Mouse (Mus musculus) CH12.LX (cell line): ENCODE measurements around the gene Tmem231. TPM values are rescaled to one million over a fixed set of nuclear protein-coding genes. Genes with fewer than 3 reads are reported as not detected.

Experiments used
- DNase-seq: peaks from one replicate; pipeline ENCODE4 v3.0.0-alpha.2; 2013; ENCODE audit errors: extremely low read depth
- H3K27ac ChIP-seq: 2 replicates; pipeline ENCODE4 v1.5.1; 2012; ENCODE audit warnings: low read depth, mild to moderate bottlenecking, control low read depth, moderate library complexity; ENCODE audit not compliant: insufficient read depth
- H3K27me3 ChIP-seq: replicated peaks from 2 replicates; pipeline ENCODE3; 2012; ENCODE audit warnings: inconsistent platforms
- H3K36me3 ChIP-seq, 2 experiments: replicated peaks in 1 of 2; 2 replicates each; pipeline versions ENCODE3 to v1.6.1; 2012; ENCODE audit warnings: inconsistent platforms in 1 of 2, low read length in 1 of 2, mild to moderate bottlenecking in 1 of 2, mixed read lengths in 1 of 2, moderate library complexity in 1 of 2; ENCODE audit not compliant: control insufficient read depth in 1 of 2, insufficient read depth in 1 of 2
- H3K4me1 ChIP-seq, 2 experiments: 2 replicates each; pipeline ENCODE4 v1.6.1; 2012; ENCODE audit warnings: inconsistent platforms in 1 of 2, moderate library complexity in 1 of 2; ENCODE audit not compliant: insufficient read depth in 2 of 2, control insufficient read depth in 1 of 2
- H3K4me2 ChIP-seq: 2 replicates; pipeline ENCODE4 v1.6.1; 2012; ENCODE audit warnings: low read depth, mild to moderate bottlenecking, control low read depth; ENCODE audit not compliant: poor library complexity, insufficient read depth, severe bottlenecking
- H3K4me3 ChIP-seq, 3 experiments: fragments of 150-350 bp in 1 of 3; sonication (generic) in 1 of 3; replicated peaks in 1 of 3; 2 replicates each; pipeline versions ENCODE3 to v1.5.1; 2011 to 2012; ENCODE audit warnings: low read depth in 2 of 3, low read length in 2 of 3, mild to moderate bottlenecking in 2 of 3, moderate library complexity in 2 of 3, control low read depth in 1 of 3, improper control_type of control experiment in 1 of 3, inconsistent platforms in 1 of 3, mixed read lengths in 1 of 3; ENCODE audit not compliant: poor library complexity in 1 of 3
- H3K79me2 ChIP-seq: replicated peaks from 2 replicates; pipeline ENCODE4 v1.6.1; 2012; ENCODE audit warnings: mild to moderate bottlenecking, moderate library complexity; ENCODE audit not compliant: control insufficient read depth, poor library complexity, insufficient read depth, severe bottlenecking; ENCODE audit errors: extremely low read depth
- H3K9ac ChIP-seq: 2 replicates; pipeline ENCODE4 v1.6.1; 2012; ENCODE audit warnings: low read depth, mild to moderate bottlenecking, control low read depth, moderate library complexity; ENCODE audit not compliant: insufficient read depth
- H3K9me3 ChIP-seq: replicated peaks from 2 replicates; pipeline ENCODE3; 2012; ENCODE audit warnings: low read length, inconsistent platforms, mixed read lengths
- BHLHE40 ChIP-seq: IDR thresholded peaks from 2 replicates; pipeline ENCODE4 v1.6.1; 2011; ENCODE audit warnings: mild to moderate bottlenecking, low read depth, low read length, improper control_type of control experiment
- CHD1 ChIP-seq: IDR thresholded peaks from 2 replicates; pipeline ENCODE4 v1.6.1; 2012; ENCODE audit warnings: low read depth, low read length, improper control_type of control experiment, inconsistent platforms
- E2F4 ChIP-seq: IDR thresholded peaks from 2 replicates; pipeline ENCODE4 v1.6.1; 2011; ENCODE audit warnings: low read depth, low read length, improper control_type of control experiment; ENCODE audit not compliant: insufficient replicate concordance
- ETS1 ChIP-seq: conservative IDR thresholded peaks from 2 replicates; pipeline ENCODE4 v1.6.1; 2012; ENCODE audit warnings: low read depth, mild to moderate bottlenecking, inconsistent platforms, low read length, improper control_type of control experiment, moderate library complexity
- GABPA ChIP-seq: IDR thresholded peaks from 2 replicates; pipeline ENCODE4 v1.6.1; 2012; ENCODE audit warnings: low read depth, low read length, improper control_type of control experiment, inconsistent platforms; ENCODE audit not compliant: insufficient replicate concordance
- HCFC1 ChIP-seq: IDR thresholded peaks from 2 replicates; pipeline ENCODE4 v1.6.1; 2012; ENCODE audit warnings: low read depth, mild to moderate bottlenecking, inconsistent platforms, low read length, improper control_type of control experiment
- MEF2A ChIP-seq: IDR thresholded peaks from 2 replicates; pipeline ENCODE4 v1.6.1; 2014; ENCODE audit warnings: low read depth, mild to moderate bottlenecking, inconsistent platforms, low read length, improper control_type of control experiment, borderline replicate concordance
- NRF1 ChIP-seq: IDR thresholded peaks from 2 replicates; pipeline ENCODE4 v1.6.1; 2014; ENCODE audit warnings: low read depth, mild to moderate bottlenecking, inconsistent platforms, low read length, improper control_type of control experiment, moderate library complexity
- POLR2A ChIP-seq: IDR thresholded peaks from 2 replicates; pipeline ENCODE4 v1.6.1; 2011; ENCODE audit warnings: low read depth, mild to moderate bottlenecking, improper control_type of control experiment, low read length
- POLR2AphosphoS2 ChIP-seq: IDR thresholded peaks from 2 replicates; pipeline ENCODE4 v1.6.1; 2011; ENCODE audit warnings: low read depth, low read length, improper control_type of control experiment
- RCOR1 ChIP-seq: conservative IDR thresholded peaks from 2 replicates; pipeline ENCODE4 v1.6.1; 2012; ENCODE audit warnings: low read depth, mild to moderate bottlenecking, inconsistent platforms, low read length, improper control_type of control experiment
- SIN3A ChIP-seq: IDR thresholded peaks from 2 replicates; pipeline ENCODE4 v1.6.1; 2012; ENCODE audit warnings: low read length, improper control_type of control experiment, inconsistent platforms
- TBP ChIP-seq: conservative IDR thresholded peaks from 2 replicates; pipeline ENCODE4 v1.6.1; 2011; ENCODE audit warnings: low read depth, low read length, improper control_type of control experiment
- ZKSCAN1 ChIP-seq: IDR thresholded peaks from 2 replicates; pipeline ENCODE4 v1.6.1; 2012; ENCODE audit warnings: low read depth, inconsistent platforms, low read length, improper control_type of control experiment, borderline replicate concordance
- dilution Hi-C: fragments of 300-500 bp; cut with MboI; formaldehyde crosslinking; loops from 2 replicates; pipeline ENCODE4 v1.14.3; 2020; ENCODE audit warnings: low sequenced_read_pairs; ENCODE audit not compliant: extremely low pct_unique_long_range_greater_than_20kb, extremely low pct_ligation_motif_present
- in situ Hi-C: fragments of 300-500 bp; cut with MboI; formaldehyde crosslinking; loops from 3 replicates; pipeline ENCODE4 v1.14.3; 2019; ENCODE audit warnings: low sequenced_read_pairs, low pct_ligation_motif_present, low pct_unique_long_range_greater_than_20kb, mixed read lengths
- polyA plus RNA-seq: library from polyadenylated mRNA; unstranded; fragments of >175 nt; gene quantifications from 2 replicates; pipeline ENCODE4 v1.2.1, GENCODE M21; 2012; ENCODE audit warnings: low read depth; ENCODE audit not compliant: insufficient read length
- total RNA-seq, 2 experiments: library from RNA; depleted of rRNA; stranded (reverse); fragments of 300-350 nt in 1 of 2; fragments of >200 nt in 1 of 2; gene quantifications; 2 replicates each; pipeline ENCODE4 v1.2.3; 2012 to 2014

Gene Tmem231
- total and polyA plus RNA-seq, 3 experiments = 3.5 to 4.3 (median 3.6) TPM

DNA sequence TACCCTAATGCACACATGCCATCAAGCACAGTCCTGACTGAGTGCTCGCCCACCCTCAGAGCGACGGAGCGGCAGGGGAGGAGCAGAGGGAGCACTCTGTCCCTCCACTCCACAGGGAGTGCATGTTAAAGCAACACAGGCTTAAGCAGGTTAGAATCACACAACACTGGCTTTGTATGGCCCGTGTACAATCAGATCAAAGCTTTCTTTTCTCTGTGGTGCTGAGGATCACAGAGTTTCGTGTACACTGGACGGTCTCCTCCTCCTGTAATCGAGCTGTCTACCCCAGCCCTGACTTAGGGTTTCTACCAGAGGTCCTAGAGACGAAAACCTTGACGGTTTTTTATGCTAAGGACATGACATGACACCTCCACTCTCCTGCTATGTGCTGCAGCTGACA, 34.9 kb upstream of the Tmem231 start:
- H3K9ac ChIP-seq = no peak overlapping the region
- H3K4me2 ChIP-seq = no peak overlapping the region
- H3K36me3 ChIP-seq = peaks cover 27 to 68% of the 10 kb centered on the region in 2 experiments
- peaks cover 5% of the 10 kb centered on the region for H3K9me3 ChIP-seq
- H3K4me3 ChIP-seq = no peak overlapping the region
- dilution Hi-C loops (no loop called here), in situ Hi-C loops (no loop called here)
- H3K27me3 ChIP-seq = no peaks in the 10 kb centered on the region
- DNase-seq = no peak
- TF ChIP-seq RCOR1 = no peak
- no peak for TF ChIP-seq ZKSCAN1
- H3K4me1 ChIP-seq = peaks cover 3 to 18% of the 10 kb centered on the region in 2 experiments; a peak in 2 of 4 replicates
- H3K79me2 ChIP-seq = no peaks in the 10 kb centered on the region
- no peak overlapping the region for H3K27ac ChIP-seq

DNA sequence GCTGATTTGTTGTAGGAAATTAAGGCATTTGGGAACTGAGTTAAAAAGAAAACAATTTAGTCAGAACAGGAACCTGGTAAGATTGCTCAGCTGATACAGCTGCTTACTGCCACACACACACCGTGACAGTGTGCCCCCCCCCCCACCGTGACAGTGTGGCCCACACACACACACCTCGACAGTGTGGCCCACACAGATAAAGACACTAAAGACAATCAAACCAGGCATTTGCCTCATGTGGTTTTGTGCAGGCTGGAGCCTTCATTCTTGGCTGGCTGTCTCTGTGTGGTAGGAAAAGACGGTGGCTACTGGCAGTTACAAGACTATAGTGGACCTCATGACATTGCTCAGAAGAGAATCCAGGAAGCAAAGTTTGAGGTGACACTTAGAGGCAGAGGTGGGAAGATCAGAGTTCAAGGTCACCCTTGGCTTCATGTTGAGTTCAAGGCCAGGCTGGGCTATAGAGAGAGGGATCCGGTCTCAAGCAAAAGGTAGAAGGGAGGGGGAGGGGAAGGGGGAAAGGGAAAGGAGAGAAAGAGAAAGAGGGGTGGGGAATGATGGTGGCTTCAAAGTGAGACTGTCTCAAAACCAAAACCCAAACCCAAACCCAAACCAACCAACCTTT, 33.7 kb upstream of the Tmem231 start:
- no peak overlapping the region for H3K9ac ChIP-seq
- H3K36me3 ChIP-seq = peaks cover 20 to 70% of the 10 kb centered on the region in 2 experiments
- no peak for DNase-seq
- dilution Hi-C loops = no loop called here
- peaks cover 3 to 15% of the 10 kb centered on the region in 2 experiments; a peak in 2 of 4 replicates for H3K4me1 ChIP-seq
- in situ Hi-C loops = no loop called here
- H3K79me2 ChIP-seq = no peaks in the 10 kb centered on the region
- H3K27ac ChIP-seq = no peak overlapping the region
- no peak overlapping the region for H3K4me3 ChIP-seq
- 0 out of 2 replicates have a peak, but pooled peaks have one; percentile 1 for TF ChIP-seq POLR2AphosphoS2
- no peak for TF ChIP-seq E2F4
- TF ChIP-seq, all 38 proteins: peak for 1
- Histone ChIP-seq H3K4me2 (no peak overlapping the region), H3K27me3 (no peaks in the 10 kb centered on the region), H3K9me3 (no peaks in the 10 kb centered on the region)

DNA sequence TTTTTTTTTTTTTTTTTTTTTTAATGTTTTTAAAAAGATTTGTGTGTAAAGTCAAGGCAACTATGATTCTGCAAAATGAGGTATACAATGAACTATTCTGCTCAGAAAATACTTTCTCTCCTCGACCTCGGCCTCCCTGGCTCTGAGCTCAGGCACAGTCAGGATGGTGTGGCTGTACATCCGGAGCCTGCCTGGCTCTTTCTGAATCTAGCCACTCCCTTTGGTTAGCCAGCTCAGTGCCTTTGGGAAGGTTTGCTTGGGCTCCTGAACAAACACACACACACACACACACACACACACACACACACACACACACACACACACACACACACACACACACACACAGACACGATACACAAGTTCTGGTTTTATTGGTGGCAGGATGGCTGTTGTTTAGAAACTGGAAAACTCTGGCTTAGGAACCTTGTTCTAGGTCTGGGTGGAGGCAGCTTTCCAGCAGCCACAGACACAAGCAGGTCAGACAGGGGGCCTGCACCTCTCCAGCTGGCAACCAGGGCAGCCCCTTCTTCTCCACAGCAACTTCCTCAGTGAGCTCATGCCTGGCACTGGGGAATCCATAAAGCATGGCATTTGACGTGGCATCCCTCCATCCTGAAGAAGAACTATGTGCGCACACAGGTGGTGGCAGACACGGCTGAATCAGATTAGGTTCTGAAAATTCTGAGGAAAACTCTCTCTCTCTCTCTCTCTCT, 31.3 kb upstream of the Tmem231 start:
- Histone ChIP-seq H3K4me3 (no peak overlapping the region), H3K9ac (no peak overlapping the region), H3K9me3 (no peaks in the 10 kb centered on the region), H3K4me2 (no peak overlapping the region), H3K4me1 (peaks cover 3 to 15% of the 10 kb centered on the region in 2 experiments; a peak in 2 of 4 replicates), H3K36me3 (peaks cover 11 to 65% of the 10 kb centered on the region in 2 experiments), H3K79me2 (no peaks in the 10 kb centered on the region), H3K27me3 (no peaks in the 10 kb centered on the region), H3K27ac (no peak overlapping the region)
- TF ChIP-seq SIN3A = no peak
- no peak for TF ChIP-seq NRF1
- no peak for TF ChIP-seq TBP
- TF ChIP-seq POLR2AphosphoS2 = no peak
- no peak for TF ChIP-seq ZKSCAN1
- TF ChIP-seq HCFC1 = no peak
- TF ChIP-seq ETS1 = no peak
- no peak for TF ChIP-seq MEF2A
- no peak for TF ChIP-seq CHD1
- no peak for TF ChIP-seq POLR2A
- TF ChIP-seq E2F4 = no peak
- no peak for TF ChIP-seq BHLHE40
- TF ChIP-seq GABPA = no peak
- in situ Hi-C loops = no loop called here
- dilution Hi-C loops = no loop called here
- DNase-seq = no peak
